Mouse (Mus musculus): ENCODE results near the gene 5730522E02Rik. TPM values are rescaled to one million over a fixed set of nuclear protein-coding genes. Genes with fewer than 3 reads are reported as not detected.

Gene 5730522E02Rik
- polyA plus RNA-seq, 1 experiment from 2014 or later, result 26.4 TPM

- Histone ChIP-seq H3K9ac (replicated peaks; ENCODE audit: low read depth, low read length) (no peak overlapping the region), H3K36me3 (ENCODE audit: control insufficient read depth, insufficient read depth) (no peaks in the 10 kb centered on the region), H3K4me3 (replicated peaks; ENCODE audit: low read length) (no peak overlapping the region), H3K4me2 (ENCODE audit: low read length) (no peak overlapping the region), H3K4me1 (replicated peaks; ENCODE audit: control insufficient read depth, insufficient read depth, low read length) (peaks cover 13% of the 10 kb centered on the region), H3K27me3 (replicated peaks; ENCODE audit: control insufficient read depth, insufficient read depth, low read length) (no peaks in the 10 kb centered on the region), H3K27ac (ENCODE audit: low read length) (no peak overlapping the region), H3K9me3 (ENCODE audit: control insufficient read depth, low read length) (no peaks in the 10 kb centered on the region)
- 94% methylated on average over 3 of the region's 3 CpGs for WGBS
- ATAC-seq, result no peak
Observed at GRCm38 (mm10) chr11:25702791-25703190, 507.8 kb downstream of the 5730522E02Rik start.

- Histone ChIP-seq H3K27ac (ENCODE audit: low read length) (peak overlapping the region; percentile 85), H3K9me3 (ENCODE audit: control insufficient read depth, low read length) (no peaks in the 10 kb centered on the region), H3K36me3 (ENCODE audit: control insufficient read depth, insufficient read depth) (no peaks in the 10 kb centered on the region), H3K4me1 (replicated peaks; ENCODE audit: control insufficient read depth, insufficient read depth, low read length) (peaks cover 16% of the 10 kb centered on the region), H3K4me2 (ENCODE audit: low read length) (peak overlapping the region; percentile 41), H3K4me3 (replicated peaks; ENCODE audit: low read length) (peak overlapping the region; percentile 10), H3K27me3 (replicated peaks; ENCODE audit: control insufficient read depth, insufficient read depth, low read length) (no peaks in the 10 kb centered on the region), H3K9ac (replicated peaks; ENCODE audit: low read depth, low read length) (peak overlapping the region; percentile 36; the same call in 1 of the 2 replicates)
- WGBS, result under 1% methylated on average over 6 of the region's 6 CpGs
- ATAC-seq, result peak; percentile 81
Observed at GRCm38 (mm10) chr11:25697508-25698193, 512.9 kb downstream of the 5730522E02Rik start.

DNA sequence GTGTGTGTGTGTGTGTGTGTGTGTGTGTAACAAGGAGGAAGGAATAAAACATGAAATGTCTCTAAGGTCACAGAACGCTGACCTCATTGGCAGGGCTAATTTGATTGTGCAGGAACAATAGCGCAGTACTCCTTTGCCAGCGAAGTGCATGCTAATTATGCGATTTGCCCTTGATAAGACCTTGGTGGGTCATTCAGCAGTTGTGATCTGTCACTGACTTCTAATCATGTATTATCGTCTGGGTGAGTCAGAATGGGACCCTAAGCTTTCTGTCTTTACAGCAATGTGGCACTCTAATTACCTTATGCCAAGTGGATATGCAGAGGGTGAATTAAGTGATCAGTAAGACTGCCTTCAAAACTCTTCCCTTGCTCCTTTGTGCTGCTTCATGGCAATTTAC, 514.4 kb downstream of the 5730522E02Rik start:
- peak overlapping the region; percentile 43 for H3K27ac ChIP-seq (ENCODE audit: low read length)
- no peaks in the 10 kb centered on the region for H3K9me3 ChIP-seq (ENCODE audit: control insufficient read depth, low read length)
- no peak overlapping the region for H3K4me2 ChIP-seq (ENCODE audit: low read length)
- H3K27me3 ChIP-seq (replicated peaks; ENCODE audit: control insufficient read depth, insufficient read depth, low read length), result no peaks in the 10 kb centered on the region
- H3K4me3 ChIP-seq (replicated peaks; ENCODE audit: low read length), result no peak overlapping the region
- no peaks in the 10 kb centered on the region for H3K36me3 ChIP-seq (ENCODE audit: control insufficient read depth, insufficient read depth)
- peaks cover 16% of the 10 kb centered on the region for H3K4me1 ChIP-seq (replicated peaks; ENCODE audit: control insufficient read depth, insufficient read depth, low read length)
- WGBS, result 13% methylated on average over 5 of the region's 5 CpGs
- ATAC-seq, result peak; percentile 67
- H3K9ac ChIP-seq (replicated peaks; ENCODE audit: low read depth, low read length), result no peak overlapping the region

- peak; percentile 45; the same call in 1 of the 2 replicates for ATAC-seq
- Histone ChIP-seq H3K4me3 (replicated peaks; ENCODE audit: low read length) (no peak overlapping the region), H3K4me2 (ENCODE audit: low read length) (no peak overlapping the region), H3K4me1 (replicated peaks; ENCODE audit: control insufficient read depth, insufficient read depth, low read length) (0 out of 2 replicates have a peak, but pooled peaks cover 3% of the 10 kb centered on the region), H3K9me3 (ENCODE audit: control insufficient read depth, low read length) (no peaks in the 10 kb centered on the region), H3K27me3 (replicated peaks; ENCODE audit: control insufficient read depth, insufficient read depth, low read length) (no peaks in the 10 kb centered on the region), H3K9ac (replicated peaks; ENCODE audit: low read depth, low read length) (no peak overlapping the region), H3K27ac (ENCODE audit: low read length) (no peak overlapping the region), H3K36me3 (ENCODE audit: control insufficient read depth, insufficient read depth) (no peaks in the 10 kb centered on the region)
- 66% methylated on average over 4 of the region's 4 CpGs for WGBS
Observed at GRCm38 (mm10) chr11:25684731-25685130, 525.8 kb downstream of the 5730522E02Rik start.

DNA sequence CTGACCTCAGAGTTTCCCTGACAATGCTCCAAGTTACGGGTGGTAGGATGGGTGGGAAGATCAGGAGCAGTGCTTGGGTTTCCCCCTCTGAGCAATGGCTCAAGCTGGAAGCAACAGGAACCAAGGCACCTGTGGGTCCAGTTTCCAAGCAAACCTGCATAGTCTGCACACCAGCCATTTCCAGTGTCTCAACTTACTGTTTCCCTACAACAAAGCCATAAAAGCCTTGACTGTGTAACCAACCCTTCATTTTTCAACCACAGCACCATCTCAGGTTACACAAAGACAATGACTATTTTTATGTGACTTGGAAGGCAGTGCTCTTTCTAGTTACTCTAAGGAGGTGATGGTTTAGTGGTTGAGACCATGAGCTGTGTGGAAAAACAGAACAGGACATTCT, 530.7 kb downstream of the 5730522E02Rik start:
- H3K27ac ChIP-seq (ENCODE audit: low read length), result no peak overlapping the region
- no peaks in the 10 kb centered on the region for H3K27me3 ChIP-seq (replicated peaks; ENCODE audit: control insufficient read depth, insufficient read depth, low read length)
- ATAC-seq, result no peak
- H3K4me1 ChIP-seq (replicated peaks; ENCODE audit: control insufficient read depth, insufficient read depth, low read length), result 0 out of 2 replicates have a peak, but pooled peaks cover 3% of the 10 kb centered on the region
- no peak overlapping the region for H3K9ac ChIP-seq (replicated peaks; ENCODE audit: low read depth, low read length)
- WGBS, result 83% methylated on average over 1 of the region's 1 CpGs
- H3K36me3 ChIP-seq (ENCODE audit: control insufficient read depth, insufficient read depth), result no peaks in the 10 kb centered on the region
- H3K9me3 ChIP-seq (ENCODE audit: control insufficient read depth, low read length), result no peaks in the 10 kb centered on the region
- no peak overlapping the region for H3K4me2 ChIP-seq (ENCODE audit: low read length)
- H3K4me3 ChIP-seq (replicated peaks; ENCODE audit: low read length), result no peak overlapping the region

GRCm38 (mm10) chr11:25674194-25674593, 536.4 kb downstream of the 5730522E02Rik start:
- no peak for ATAC-seq
- H3K4me1 ChIP-seq (replicated peaks; ENCODE audit: control insufficient read depth, insufficient read depth, low read length), result no peaks in the 10 kb centered on the region
- H3K27me3 ChIP-seq (replicated peaks; ENCODE audit: control insufficient read depth, insufficient read depth, low read length), result no peaks in the 10 kb centered on the region
- no peak overlapping the region for H3K4me3 ChIP-seq (replicated peaks; ENCODE audit: low read length)
- no peak overlapping the region for H3K27ac ChIP-seq (ENCODE audit: low read length)
- H3K9ac ChIP-seq (replicated peaks; ENCODE audit: low read depth, low read length), result no peak overlapping the region
- no peaks in the 10 kb centered on the region for H3K36me3 ChIP-seq (ENCODE audit: control insufficient read depth, insufficient read depth)
- no peak overlapping the region for H3K4me2 ChIP-seq (ENCODE audit: low read length)
- no peaks in the 10 kb centered on the region for H3K9me3 ChIP-seq (ENCODE audit: control insufficient read depth, low read length)
- 82% methylated on average over 3 of the region's 3 CpGs for WGBS

DNA sequence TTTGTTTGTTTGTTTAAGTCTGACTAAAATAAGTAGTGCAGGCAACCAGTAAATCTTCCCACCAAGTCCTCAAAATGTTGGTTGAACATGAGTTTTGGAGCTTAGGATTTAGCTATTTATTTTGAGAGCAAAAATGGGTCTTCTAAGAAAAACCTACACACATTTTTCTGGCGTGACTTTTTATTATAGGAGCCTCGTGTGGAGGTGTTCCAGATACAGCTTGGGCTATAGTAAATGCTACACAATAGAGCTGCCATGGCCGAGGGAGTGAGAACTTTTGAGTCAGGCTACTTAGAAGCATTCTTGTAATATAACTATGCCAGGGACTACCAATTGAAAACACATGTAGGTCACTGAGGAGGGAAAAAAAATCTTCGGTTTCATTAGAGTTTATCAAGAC, 540.5 kb downstream of the 5730522E02Rik start:
- Histone ChIP-seq H3K36me3 (ENCODE audit: control insufficient read depth, insufficient read depth) (no peaks in the 10 kb centered on the region), H3K4me1 (replicated peaks; ENCODE audit: control insufficient read depth, insufficient read depth, low read length) (no peaks in the 10 kb centered on the region; the same call in 1 of the 2 replicates), H3K4me2 (ENCODE audit: low read length) (no peak overlapping the region), H3K27ac (ENCODE audit: low read length) (no peak overlapping the region), H3K9me3 (ENCODE audit: control insufficient read depth, low read length) (no peaks in the 10 kb centered on the region), H3K9ac (replicated peaks; ENCODE audit: low read depth, low read length) (no peak overlapping the region), H3K4me3 (replicated peaks; ENCODE audit: low read length) (no peak overlapping the region), H3K27me3 (replicated peaks; ENCODE audit: control insufficient read depth, insufficient read depth, low read length) (no peaks in the 10 kb centered on the region)
- ATAC-seq, result no peak
- 59% methylated on average over 4 of the region's 4 CpGs for WGBS

GRCm38 (mm10) chr11:25664562-25665104, 545.9 kb downstream of the 5730522E02Rik start:
- whole genome bisulfite sequencing, result 41% methylated on average over 3 of the region's 3 CpGs
- Histone ChIP-seq H3K4me3 (replicated peaks; ENCODE audit: low read length) (no peak overlapping the region), H3K36me3 (ENCODE audit: control insufficient read depth, insufficient read depth) (no peaks in the 10 kb centered on the region), H3K4me2 (ENCODE audit: low read length) (no peak overlapping the region), H3K27ac (ENCODE audit: low read length) (peak overlapping the region; percentile 37), H3K9ac (replicated peaks; ENCODE audit: low read depth, low read length) (no peak overlapping the region), H3K4me1 (replicated peaks; ENCODE audit: control insufficient read depth, insufficient read depth, low read length) (peaks cover 4% of the 10 kb centered on the region), H3K27me3 (replicated peaks; ENCODE audit: control insufficient read depth, insufficient read depth, low read length) (no peaks in the 10 kb centered on the region), H3K9me3 (ENCODE audit: control insufficient read depth, low read length) (no peaks in the 10 kb centered on the region)
- ATAC-seq, result peak; percentile 36; the same call in 1 of the 2 replicates

DNA sequence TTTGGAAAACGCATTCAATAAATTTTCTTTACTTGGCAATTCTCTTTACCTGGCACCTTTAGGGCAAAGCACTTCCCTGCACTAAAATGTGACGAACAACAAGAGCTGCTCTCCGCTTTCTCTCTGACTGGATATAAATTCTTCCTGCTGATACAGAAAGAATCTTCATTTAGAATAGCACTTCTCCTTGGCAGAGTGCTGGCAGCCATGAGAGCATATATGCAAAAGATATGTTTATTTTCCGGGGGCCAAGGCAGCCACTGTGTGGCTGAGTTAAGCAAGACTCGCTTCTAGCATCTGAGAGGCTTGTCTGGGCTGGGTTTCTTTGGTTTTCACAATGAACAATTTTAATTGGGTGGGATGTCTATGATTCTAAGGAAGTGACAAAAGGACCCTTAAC, 564.3 kb downstream of the 5730522E02Rik start:
- H3K4me1 ChIP-seq (replicated peaks; ENCODE audit: control insufficient read depth, insufficient read depth, low read length), result peaks cover 18% of the 10 kb centered on the region
- H3K27me3 ChIP-seq (replicated peaks; ENCODE audit: control insufficient read depth, insufficient read depth, low read length), result no peaks in the 10 kb centered on the region
- no peak overlapping the region for H3K9ac ChIP-seq (replicated peaks; ENCODE audit: low read depth, low read length)
- no peak overlapping the region for H3K27ac ChIP-seq (ENCODE audit: low read length)
- no peaks in the 10 kb centered on the region for H3K9me3 ChIP-seq (ENCODE audit: control insufficient read depth, low read length)
- H3K4me2 ChIP-seq (ENCODE audit: low read length), result no peak overlapping the region
- H3K36me3 ChIP-seq (ENCODE audit: control insufficient read depth, insufficient read depth), result no peaks in the 10 kb centered on the region
- WGBS, result 51% methylated on average over 5 of the region's 5 CpGs
- no peak overlapping the region for H3K4me3 ChIP-seq (replicated peaks; ENCODE audit: low read length)
- peak; percentile 47; the same call in 1 of the 2 replicates for ATAC-seq
